Mouse (Mus musculus) cerebellum, postnatal 10 days (tissue): ENCODE measurements around the gene Vamp2.

Experiments
- DNase-seq, 2 experiments: peaks; one replicate each; pipeline ENCODE4 v3.0.0; 2021; ENCODE audit warnings: mixed read lengths in 2 of 2

Vamp2 gene

DNA sequence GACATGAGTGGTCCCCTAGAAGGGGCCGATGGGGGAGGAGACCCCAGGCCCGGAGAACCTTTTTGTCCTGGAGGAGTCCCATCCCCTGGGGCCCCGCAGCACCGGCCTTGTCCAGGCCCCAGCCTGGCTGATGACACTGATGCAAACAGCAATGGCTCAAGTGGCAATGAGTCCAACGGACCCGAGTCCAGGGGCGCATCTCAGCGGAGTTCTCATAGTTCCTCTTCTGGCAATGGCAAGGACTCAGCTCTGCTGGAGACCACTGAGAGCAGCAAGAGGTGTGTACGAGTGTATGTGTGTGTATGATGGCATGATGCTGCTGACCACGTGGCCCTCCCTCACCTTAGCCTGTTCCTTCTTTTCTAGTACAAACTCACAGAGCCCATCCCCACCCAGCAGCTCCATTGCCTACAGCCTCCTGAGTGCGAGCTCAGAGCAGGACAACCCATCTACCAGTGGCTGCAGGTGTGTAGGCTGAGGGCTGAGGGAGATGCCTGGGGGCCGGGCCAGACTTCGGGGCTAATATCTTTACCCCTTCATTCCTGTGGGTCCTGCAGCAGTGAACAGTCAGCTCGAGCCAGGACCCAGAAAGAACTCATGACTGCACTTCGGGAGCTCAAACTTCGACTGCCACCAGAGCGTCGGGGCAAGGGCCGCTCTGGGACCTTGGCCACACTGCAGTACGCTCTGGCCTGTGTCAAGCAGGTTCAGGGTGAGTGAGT lies 12.5 kb downstream of the Vamp2 start:
- DNase-seq, result peak; percentile 30 to 34

DNA sequence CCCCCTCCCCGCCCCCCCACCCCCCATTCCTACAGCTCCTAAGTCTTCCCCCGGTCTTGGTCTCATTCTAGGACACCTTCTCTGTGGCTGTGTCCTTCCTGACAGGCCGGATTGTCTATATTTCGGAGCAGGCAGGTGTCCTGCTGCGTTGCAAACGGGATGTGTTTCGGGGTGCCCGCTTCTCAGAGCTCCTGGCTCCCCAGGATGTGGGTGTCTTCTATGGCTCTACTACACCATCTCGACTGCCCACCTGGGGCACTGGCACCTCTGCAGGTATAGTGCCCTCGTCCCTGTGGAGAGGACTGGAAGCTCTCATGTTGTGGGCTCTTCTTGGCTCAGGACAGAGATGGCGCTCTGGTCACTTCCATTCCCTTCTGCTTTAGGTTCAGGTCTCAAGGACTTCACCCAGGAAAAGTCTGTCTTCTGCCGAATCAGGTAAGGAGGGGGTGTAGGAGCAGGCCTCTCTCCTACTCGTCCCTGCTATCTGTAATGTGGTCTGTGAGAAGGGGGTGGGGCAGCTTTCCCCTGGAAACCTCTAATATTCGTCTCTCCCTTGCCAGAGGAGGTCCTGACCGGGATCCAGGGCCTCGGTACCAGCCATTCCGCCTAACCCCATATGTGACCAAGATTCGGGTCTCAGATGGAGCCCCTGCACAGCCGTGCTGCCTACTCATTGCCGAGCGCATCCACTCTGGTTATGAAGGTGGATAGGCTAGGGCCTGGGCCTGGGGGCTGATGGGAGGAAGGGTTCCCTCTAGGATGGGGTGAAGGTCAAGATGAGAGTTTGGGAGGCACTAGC lies 13.5 kb downstream of the Vamp2 start:
- DNase-seq, result peak in 1 of 2 experiments; percentile 12

DNA sequence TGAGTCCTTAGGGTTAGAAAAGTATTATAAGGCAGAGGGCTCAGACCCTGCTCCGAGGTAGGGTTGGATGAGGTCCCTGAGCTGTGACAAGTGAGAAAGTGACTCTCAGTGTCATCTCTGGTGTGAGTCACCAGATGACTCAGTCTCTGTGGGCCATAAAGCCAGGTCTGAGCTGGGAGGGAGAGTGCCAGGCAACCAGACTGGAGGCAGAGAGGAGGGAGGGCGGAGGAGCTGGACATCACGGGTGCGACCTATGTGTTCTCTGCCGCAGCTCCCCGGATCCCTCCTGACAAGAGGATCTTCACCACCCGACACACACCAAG lies 14.1 kb downstream of the Vamp2 start:
- no peak for DNase-seq

DNA sequence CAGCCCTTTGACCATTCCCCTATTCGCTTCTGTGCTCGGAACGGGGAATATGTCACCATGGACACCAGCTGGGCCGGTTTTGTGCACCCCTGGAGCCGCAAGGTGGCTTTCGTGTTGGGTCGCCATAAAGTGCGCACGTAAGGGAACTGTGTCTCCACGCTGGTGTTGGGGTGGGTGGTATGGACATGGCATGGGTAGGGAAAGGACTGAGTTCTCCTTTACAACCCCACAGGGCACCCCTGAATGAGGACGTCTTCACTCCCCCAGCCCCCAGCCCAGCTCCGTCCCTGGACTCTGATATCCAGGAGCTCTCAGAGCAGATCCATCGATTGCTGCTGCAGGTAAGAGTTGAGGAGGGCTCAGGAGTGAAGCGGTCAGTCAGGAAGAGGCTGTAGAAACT lies 14.8 kb downstream of the Vamp2 start:
- no peak for DNase-seq

DNA sequence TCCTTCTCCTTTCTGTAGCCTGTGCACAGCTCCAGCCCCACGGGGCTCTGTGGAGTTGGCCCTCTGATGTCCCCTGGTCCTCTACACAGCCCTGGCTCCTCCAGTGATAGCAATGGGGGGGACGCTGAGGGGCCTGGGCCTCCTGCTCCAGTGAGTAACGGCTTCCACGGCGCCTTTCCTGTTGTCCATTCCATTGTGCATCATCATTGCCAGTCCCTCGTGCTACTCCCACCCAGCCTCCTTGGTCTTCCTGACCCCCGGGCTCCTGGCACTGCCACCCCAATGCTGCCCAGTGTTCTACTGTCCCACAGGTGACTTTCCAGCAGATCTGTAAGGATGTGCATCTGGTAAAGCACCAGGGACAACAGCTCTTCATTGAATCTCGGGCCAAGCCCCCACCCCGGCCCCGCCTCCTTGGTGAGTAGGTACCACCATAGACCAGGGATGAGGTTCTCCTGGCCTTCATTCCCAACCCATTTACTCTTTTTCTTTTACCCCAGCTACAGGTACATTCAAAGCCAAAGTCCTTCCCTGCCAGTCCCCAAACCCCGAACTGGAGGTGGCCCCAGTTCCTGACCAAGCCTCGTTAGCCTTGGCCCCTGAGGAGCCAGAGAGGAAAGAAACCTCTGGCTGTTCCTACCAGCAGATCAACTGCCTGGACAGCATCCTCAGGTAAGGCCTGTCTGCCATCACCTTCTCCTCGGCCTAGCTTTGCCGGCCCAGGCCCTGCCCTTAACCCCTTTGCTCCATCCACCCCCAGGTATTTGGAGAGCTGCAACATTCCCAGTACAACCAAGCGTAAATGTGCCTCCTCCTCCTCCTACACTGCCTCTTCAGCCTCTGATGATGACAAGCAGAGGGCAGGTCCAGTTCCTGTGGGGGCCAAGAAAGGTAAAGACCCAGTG lies 15.5 kb downstream of the Vamp2 start:
- DNase-seq, result peak in 1 of 2 experiments; percentile 11

DNA sequence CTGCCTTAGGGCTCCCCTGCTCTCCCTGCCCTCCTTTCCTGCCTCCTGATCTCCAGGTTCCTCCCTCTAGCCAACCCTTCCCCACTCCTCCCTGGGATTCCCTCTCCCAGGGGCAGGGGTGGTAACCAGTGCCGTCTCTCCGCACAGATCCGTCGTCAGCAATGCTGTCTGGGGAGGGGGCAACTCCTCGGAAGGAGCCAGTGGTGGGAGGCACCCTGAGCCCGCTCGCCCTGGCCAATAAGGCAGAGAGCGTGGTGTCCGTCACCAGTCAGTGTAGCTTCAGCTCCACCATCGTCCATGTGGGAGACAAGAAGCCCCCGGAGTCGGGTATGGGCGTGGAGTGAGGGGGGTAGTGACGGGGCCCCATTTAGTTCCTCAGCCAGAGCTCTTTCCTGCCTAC lies 16.2 kb downstream of the Vamp2 start:
- DNase-seq, result no peak

DNA sequence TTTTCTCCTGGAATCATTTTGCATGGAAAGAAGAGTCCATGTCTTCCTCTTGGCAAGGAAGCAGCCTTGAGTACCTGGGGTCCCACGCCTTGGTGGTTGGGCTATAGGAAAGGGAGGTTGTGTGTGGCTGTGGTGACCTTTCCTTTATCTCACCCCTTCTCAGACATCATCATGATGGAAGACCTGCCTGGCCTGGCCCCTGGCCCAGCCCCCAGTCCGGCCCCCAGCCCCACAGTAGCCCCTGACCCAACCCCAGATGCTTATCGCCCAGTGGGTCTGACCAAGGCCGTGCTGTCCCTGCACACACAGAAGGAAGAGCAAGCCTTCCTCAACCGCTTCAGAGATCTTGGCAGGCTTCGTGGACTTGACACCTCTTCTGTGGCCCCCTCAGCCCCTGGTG lies 16.9 kb downstream of the Vamp2 start:
- DNase-seq, result no peak

DNA sequence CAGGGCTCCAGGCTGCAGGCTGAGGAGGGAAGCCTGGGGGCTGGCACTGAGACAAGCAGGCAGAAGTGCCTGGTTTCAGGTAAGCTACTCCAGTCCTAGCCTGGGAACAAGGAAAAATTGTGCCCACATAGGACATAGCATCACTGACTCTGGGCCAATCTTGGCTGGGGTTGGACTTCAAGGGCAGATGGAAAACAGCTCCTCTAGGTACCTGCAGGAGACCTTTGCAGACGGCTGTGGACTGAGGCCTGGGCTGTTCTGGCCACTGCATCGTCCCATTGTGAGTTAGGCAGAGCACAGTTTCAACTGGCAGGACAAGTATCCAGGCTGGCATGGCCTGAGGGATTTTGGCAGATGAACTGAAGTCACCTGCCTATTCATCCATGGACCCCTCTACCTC lies 17.5 kb downstream of the Vamp2 start:
- peak in 1 of 2 experiments; percentile 15 for DNase-seq

DNA sequence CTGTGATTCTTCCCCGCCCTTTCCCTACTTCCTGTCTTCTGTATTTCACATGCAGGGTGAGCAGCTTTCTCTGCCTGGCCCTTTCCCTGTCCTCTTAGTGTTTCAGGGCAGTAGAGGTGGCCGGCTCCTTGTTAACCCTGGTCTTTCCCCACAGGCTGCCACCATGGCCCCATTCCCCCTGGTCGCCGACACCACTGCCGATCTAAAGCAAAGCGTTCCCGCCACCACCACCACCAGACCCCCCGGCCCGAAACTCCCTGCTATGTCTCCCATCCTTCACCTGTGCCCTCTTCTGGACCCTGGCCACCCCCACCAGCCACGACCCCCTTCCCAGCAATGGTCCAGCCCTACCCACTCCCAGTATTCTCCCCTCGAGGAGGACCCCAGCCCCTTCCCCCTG lies 18.0 kb downstream of the Vamp2 start:
- no peak for DNase-seq

DNA sequence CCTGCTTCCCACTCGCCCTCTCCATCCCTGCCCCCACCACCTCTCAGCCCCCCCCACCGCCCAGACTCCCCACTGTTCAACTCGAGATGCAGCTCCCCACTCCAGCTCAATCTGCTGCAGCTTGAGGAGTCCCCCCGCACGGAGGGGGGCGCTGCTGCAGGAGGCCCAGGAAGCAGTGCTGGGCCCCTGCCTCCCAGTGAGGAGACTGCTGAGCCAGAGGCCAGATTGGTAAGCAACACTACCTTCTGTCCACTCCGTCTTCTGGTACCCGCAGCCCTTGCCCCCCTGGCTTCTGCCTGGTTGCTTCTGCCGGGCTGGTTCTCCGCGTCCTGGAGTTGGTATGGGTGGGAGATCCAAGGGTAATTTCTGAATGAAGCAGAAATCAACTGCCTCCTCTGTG lies 18.6 kb downstream of the Vamp2 start:
- no peak for DNase-seq

DNA sequence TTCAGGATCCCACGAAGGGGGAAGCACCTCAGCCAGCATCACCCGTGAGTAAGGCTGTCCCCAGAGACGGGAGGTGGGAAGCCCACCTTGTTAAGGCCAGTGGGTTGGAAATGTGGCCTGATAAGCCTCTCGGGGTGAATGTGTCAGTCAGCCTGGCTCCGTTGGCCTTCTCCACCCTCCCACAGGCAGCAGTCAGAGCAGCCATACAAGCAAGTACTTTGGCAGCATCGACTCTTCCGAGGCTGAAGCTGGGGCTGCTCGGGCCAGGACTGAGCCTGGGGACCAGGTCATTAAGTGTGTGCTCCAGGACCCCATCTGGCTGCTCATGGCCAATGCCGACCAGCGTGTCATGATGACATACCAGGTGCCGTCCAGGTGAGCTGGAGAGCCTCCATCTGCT lies 19.4 kb downstream of the Vamp2 start:
- DNase-seq, result no peak

DNA sequence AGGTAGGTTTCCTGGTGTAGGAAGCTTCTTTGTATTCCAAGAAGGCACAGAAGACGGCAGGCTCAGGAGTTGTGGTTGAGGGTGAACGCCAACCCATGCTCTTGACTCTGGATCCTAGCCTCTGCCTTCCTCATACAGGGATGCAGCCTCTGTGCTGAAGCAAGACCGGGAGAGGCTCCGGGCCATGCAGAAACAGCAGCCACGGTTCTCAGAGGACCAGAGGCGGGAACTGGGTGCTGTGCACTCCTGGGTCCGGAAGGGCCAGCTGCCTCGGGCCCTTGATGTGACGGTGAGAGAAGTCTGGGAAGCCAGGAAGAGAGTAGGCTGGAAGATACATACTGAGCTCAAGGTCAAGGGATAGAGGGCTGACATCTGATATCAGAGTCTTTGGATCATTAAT lies 19.9 kb downstream of the Vamp2 start:
- no peak for DNase-seq

DNA sequence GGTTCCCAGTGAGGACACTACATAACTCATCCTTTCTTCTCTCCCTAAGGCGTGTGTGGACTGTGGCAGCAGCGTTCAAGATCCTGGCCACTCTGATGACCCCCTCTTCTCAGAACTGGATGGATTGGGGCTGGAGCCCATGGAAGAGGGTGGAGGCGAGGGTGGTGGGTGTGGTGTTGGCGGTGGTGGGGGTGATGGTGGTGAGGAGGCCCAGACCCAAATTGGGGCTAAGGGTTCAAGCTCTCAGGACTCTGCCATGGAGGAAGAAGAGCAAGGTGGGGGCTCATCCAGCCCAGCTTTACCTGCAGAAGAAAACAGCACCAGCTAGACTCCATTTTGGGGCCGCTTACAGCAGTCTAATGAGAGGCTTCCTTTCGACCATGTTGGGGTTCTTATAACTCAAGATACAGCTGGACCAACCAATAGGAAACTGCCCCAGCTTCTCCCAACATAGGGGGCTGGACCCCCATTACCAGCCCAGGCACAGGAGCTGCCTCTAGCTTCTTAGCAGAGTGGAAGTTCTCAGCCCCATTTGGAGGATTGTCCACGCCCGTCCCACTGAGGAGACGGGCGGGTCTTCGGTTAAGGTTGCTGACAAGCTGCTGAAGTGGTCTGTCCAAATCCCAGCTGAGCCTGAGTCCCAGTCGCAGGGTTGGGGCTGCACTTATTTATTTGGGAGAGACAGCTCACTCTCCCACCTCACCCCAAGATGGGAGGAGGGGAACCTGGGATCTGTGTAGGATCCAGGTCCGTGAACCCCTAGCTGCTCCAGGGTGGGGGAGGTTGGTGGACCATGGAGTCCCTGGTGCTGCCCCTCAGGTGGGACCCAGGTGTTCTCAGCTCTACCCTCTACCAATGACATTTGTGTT lies 21.0 kb downstream of the Vamp2 start:
- DNase-seq, result no peak

DNA sequence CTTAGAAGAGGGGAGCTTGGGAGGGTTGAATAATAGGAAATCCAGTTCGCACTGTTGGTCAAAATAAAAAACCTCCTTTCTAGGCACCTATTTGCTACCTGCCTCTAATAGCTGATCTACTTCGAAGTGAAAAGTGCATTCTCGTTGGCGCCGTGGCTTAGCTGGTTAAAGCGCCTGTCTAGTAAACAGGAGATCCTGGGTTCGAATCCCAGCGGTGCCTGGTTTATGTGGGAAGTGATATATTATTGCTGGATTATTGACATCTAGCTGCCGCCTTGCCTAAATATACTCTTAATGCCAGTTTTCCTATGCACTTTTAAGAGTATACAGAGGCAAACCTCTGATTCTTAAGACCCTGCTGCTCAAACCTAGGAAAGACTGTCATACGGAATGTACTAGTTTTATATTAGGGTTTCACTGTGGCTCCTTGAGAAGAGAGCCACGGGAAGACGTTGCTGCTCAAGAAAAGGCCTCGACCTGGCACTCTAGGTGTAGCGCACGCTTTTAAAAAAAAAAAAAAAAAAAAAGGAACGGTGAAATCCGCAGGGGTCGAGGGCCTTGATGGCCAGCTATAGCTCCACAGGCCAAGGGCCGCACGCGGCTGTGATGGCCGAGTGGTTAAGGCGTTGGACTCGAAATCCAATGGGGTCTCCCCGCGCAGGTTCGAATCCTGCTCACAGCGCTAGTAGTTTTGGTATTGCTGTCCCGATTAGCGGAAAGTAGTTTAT lies 22.2 kb downstream of the Vamp2 start:
- DNase-seq, result peak; percentile 97 to 99

DNA sequence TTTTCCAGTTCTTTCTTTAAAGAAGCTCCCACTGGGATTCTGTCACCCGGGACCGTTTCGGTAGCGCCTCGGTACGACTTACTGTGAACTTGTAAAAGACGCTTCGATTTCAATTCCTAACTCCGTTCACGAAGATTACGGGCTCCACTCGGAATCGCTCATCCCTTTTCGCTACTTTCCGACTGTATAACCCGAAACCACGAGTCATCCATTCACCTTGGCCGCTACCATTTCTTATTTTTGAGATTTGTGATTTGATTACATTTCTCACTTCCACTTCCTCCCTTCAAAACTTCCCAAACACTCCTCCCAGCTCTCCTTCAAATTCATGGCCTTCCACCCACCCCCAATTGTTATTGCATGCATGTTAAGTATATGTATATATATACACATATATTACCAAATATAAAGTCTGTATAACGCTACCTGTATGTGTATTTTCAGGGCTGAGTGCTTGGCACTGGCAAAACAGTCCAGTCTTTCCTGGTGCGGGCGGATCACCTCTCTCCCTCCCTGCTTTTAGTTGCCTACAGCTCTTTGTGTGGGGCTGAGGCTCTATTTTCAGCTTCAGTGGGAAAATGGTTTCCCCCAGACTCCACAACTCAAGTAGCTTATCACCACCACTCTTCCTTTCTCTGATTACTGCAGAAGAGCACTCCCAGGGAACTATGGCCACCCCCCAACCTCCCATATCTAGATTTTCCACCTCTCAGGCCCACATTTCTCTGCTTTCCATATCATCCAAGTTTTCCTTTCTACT lies 22.9 kb downstream of the Vamp2 start:
- no peak for DNase-seq

DNA sequence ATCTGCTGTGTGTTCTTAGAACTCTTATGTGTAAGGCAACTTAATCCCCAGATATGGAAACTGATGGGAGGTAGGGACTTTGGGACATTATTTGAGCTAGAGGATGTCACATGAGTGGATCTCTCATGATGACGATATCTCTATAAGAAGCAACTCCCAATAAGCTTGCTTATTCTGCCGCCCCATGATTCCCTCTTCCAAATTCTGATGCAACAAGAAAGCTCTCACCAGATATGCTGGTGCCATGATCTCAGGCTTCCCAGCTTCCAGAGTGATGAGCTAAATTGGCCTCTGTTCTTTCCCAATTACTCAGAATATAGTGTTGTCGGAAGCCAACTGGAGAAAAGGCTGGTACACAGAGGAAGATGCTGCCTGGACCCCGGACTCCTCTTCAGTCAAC lies 23.6 kb downstream of the Vamp2 start:
- DNase-seq, result no peak

DNA sequence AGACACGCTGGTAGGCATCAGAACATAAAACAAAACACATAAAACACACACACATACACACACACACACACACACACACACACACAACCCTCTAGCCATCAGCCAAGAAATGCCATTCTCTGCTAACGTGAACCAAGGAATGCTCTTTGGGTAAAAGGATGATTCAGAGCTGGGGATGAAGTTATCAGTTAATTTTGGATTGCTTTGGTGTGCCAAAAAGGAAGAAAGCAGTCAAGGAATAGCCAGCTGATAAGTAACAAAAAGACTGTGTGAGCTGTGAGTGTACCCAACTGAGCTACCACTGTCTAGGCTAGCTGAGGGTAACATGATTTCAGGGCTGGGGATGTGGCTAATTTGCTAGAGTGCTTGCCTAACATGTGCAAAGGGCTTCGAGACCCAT lies 25.7 kb downstream of the Vamp2 start:
- no peak for DNase-seq

DNA sequence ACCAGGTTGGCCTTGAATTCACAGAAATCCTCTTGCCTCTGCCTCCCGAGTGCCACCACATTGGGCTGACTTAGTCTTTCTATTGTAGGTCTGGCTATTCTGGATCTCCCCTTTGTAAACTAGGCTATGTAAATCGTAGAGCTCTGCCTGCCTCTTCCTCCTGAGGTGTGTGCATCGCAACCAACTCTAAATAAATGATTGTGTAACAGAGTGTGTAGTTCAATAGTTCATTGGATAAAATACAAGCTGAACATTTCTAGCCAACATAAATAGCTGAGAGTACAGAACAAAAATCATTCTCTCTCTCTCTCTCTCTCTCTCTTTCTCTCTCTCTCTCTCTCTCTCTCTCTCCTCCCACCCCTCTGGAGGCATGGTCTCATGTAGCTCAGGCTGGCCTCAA lies 26.3 kb downstream of the Vamp2 start:
- no peak for DNase-seq

DNA sequence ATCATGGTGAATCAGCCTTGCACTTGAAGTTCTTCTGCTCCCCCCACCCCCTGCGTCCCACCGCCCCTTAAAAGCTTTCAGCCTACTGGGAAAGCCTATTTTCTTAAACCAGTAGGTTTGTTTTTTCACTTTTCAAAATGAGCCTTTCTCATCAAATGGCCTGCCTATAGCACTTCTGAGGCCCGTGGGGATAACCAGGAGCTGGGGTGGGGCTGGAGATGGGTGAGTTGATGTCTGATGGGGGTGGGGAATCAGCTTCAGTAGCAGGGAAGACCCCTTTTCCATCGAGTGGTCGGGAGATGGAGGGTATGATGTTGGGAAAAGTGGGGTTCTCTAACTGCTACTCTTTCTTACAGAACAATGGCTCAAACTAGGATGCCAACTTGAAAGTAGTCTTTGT lies 28.6 kb downstream of the Vamp2 start:
- peak in 1 of 2 experiments; percentile 37 for DNase-seq

DNA sequence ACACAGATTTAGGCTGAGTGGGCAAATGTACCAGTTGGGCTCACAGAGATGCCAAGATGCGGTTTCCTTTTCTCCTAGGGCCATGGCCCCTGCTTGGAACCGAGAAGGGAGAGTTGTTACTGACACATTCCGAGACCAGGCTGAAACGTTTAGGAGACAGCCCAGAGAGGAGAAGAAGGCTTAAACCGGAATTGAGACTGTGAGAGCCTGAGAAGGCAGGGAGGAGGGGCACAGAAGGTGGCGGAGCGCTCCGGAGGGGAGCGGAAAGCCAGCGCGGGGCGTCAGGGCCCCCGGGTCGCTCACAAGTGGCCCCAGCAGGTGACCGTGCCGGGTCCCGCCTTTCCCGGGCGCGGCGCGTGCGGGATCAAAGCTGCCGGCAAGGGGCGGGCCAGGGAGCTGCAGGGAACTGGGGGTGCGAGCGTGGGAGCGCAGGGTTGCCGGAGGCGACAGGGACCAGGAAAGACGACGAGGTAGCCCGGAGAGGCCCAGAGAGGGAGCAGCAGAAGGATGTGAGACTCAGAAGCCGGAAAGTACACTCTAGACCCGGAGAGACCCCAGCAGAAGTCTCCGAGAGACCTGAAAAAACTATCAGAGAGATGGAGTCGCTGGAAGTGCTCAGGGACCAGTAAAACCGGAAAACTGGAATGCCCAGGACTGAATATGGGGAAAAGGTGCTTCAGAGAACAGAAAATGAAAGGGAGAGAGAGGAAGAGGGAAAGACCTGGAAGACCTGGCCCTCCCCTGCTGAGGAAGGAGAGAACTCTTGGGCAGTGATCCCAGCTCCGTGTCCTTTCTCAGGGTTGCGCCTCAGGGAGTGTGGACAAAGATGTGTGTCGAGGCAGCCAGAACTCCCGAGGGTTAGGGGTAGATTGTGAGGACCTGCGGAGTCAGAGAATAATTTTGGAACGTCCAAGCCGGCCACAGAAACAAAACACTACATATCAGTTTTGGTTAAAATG lies 29.7 kb downstream of the Vamp2 start:
- peak; percentile 77 to 78 for DNase-seq
